Mouse (Mus musculus): Measurements from ENCODE around the gene Ehd1. TPM values are rescaled to one million over a fixed set of nuclear protein-coding genes. Genes with fewer than 3 reads are reported as not detected.

Gene Ehd1
- total RNA-seq, 1 experiment, result 162 TPM

DNA sequence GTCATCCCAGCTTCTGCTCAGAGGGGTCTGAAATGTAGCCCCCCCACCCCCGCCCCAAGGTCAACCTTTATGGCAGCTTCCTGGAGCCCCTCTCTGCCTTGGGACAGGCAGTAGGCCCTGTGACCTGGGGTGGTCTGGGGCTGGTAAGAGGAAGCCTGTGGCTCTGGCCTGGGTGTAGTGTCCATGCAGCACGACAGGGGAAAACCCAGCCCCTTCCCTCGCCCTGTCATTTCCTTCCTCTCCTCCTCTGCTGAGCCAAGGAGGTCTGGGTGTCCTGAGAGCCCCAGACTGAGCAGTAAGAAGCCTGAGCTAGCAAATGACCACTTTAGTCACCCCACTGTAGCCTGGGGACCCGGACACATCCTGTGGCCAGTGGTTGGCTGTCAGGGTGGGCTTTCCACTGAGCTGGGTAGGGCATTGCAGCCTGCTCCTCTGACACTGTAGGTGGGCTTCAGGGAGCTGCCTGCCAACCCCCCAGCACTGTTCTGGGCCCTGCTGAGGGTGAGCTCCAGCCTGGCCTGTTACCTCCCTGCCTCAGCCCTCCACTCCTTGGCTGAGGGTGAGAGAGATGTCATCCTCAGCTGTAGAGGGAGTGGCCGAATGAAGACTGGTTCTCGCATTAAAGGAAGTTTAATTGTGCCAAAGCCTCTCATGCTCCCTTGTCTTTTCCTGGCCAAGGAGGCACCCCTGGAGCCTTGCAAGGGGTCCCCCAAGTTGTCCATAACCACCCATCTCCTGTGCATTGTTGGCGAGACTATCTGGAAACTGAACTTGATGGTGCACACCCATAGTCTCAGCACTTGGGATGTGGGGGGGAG lies 23.1 kb downstream of the Ehd1 start:
- in situ Hi-C loops (cut with MboI; ENCODE audit: low sequenced_read_pairs in 2 of 2, unreplicated experiment in 2 of 2), result no loop called here
- Histone ChIP-seq H3K9me3 (ENCODE audit: control insufficient read depth, insufficient read depth, low read depth, low read length) (no peaks in the 10 kb centered on the region), H3K36me3 (ENCODE audit: control insufficient read depth, insufficient read depth, low read length, poor library complexity, severe bottlenecking) (peaks cover 30% of the 10 kb centered on the region), H3K4me1 (ENCODE audit: control insufficient read depth in 2 of 2, insufficient read depth in 2 of 2, low read length in 2 of 2, poor library complexity in 1 of 2) (peaks cover 14 to 35% of the 10 kb centered on the region in 2 experiments), H3K27ac (ENCODE audit: insufficient read depth, low read depth, low read length, poor library complexity, severe bottlenecking) (no peak overlapping the region), H3K9ac (ENCODE audit: insufficient read depth, low read depth, low read length, poor library complexity, severe bottlenecking) (no peak overlapping the region), H3K4me3 (ENCODE audit: insufficient read depth in 1 of 2, low read depth in 1 of 2, low read length in 2 of 2, poor library complexity in 1 of 2, severe bottlenecking in 1 of 2) (no peak overlapping the region)
- no peak for TF ChIP-seq CHD2 (IDR thresholded peaks at IDR 0.05; ENCODE audit: low read depth, low read length)
- no peak for TF ChIP-seq ZNF384 (IDR thresholded peaks at IDR 0.05; ENCODE audit: low read depth, low read length)
- TF ChIP-seq HCFC1 (IDR thresholded peaks at IDR 0.05; ENCODE audit: borderline replicate concordance, insufficient read depth, low read length), result no peak
- TF ChIP-seq MAFK (IDR thresholded peaks at IDR 0.05; ENCODE audit: insufficient read depth, low read depth, low read length), result no peak
- no peak for TF ChIP-seq ZC3H11A (IDR thresholded peaks at IDR 0.05; ENCODE audit: borderline replicate concordance, low read depth, low read length)
- DNase-seq (ENCODE audit: low read depth, low spot score), result no peak

- no peak for DNase-seq (ENCODE audit: low read depth, low spot score)
- Histone ChIP-seq H3K27ac (ENCODE audit: insufficient read depth, low read depth, low read length, poor library complexity, severe bottlenecking) (no peak overlapping the region), H3K4me3 (ENCODE audit: insufficient read depth in 1 of 2, low read depth in 1 of 2, low read length in 2 of 2, poor library complexity in 1 of 2, severe bottlenecking in 1 of 2) (no peak overlapping the region), H3K9ac (ENCODE audit: insufficient read depth, low read depth, low read length, poor library complexity, severe bottlenecking) (no peak overlapping the region), H3K9me3 (ENCODE audit: control insufficient read depth, insufficient read depth, low read depth, low read length) (no peaks in the 10 kb centered on the region), H3K36me3 (ENCODE audit: control insufficient read depth, insufficient read depth, low read length, poor library complexity, severe bottlenecking) (peaks cover 23% of the 10 kb centered on the region), H3K4me1 (ENCODE audit: control insufficient read depth in 2 of 2, insufficient read depth in 2 of 2, low read length in 2 of 2, poor library complexity in 1 of 2) (peaks cover 14 to 35% of the 10 kb centered on the region in 2 experiments)
- in situ Hi-C loops (cut with MboI; ENCODE audit: low sequenced_read_pairs in 2 of 2, unreplicated experiment in 2 of 2), result no loop called here
- TF ChIP-seq CHD2 (IDR thresholded peaks at IDR 0.05; ENCODE audit: low read depth, low read length), result no peak
- TF ChIP-seq HCFC1 (IDR thresholded peaks at IDR 0.05; ENCODE audit: borderline replicate concordance, insufficient read depth, low read length), result no peak
- TF ChIP-seq ZC3H11A (IDR thresholded peaks at IDR 0.05; ENCODE audit: borderline replicate concordance, low read depth, low read length), result no peak
- no peak for TF ChIP-seq ZNF384 (IDR thresholded peaks at IDR 0.05; ENCODE audit: low read depth, low read length)
- TF ChIP-seq MAFK (IDR thresholded peaks at IDR 0.05; ENCODE audit: insufficient read depth, low read depth, low read length), result no peak
These were observed 23.9 kb downstream of the Ehd1 start for GRCm38 (mm10) chr19:6300402-6300841.

DNA sequence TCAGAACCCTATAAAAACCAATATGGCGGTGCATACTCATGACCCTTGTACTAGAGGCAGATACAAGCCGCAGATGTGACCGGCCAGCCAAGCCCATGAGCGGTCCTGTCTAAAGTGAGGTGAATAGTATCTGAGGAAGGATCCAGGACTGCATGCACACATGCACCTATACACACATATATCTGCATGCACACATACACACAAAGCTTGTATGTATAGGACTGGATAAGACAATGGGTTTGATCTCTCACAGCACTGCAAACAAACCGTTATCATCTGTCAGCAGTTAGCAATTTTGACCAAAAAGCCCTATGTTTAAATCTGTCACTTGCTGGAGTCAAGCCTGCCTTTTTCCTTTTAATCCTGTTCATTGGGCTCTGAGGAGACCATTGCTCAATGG lies 25.6 kb downstream of the Ehd1 start:
- no peak for DNase-seq (ENCODE audit: low read depth, low spot score)
- Histone ChIP-seq H3K9me3 (ENCODE audit: control insufficient read depth, insufficient read depth, low read depth, low read length) (no peaks in the 10 kb centered on the region), H3K4me3 (ENCODE audit: insufficient read depth in 1 of 2, low read depth in 1 of 2, low read length in 2 of 2, poor library complexity in 1 of 2, severe bottlenecking in 1 of 2) (no peak overlapping the region), H3K9ac (ENCODE audit: insufficient read depth, low read depth, low read length, poor library complexity, severe bottlenecking) (no peak overlapping the region), H3K36me3 (ENCODE audit: control insufficient read depth, insufficient read depth, low read length, poor library complexity, severe bottlenecking) (peaks cover 17% of the 10 kb centered on the region), H3K4me1 (ENCODE audit: control insufficient read depth in 2 of 2, insufficient read depth in 2 of 2, low read length in 2 of 2, poor library complexity in 1 of 2) (peaks cover 14 to 36% of the 10 kb centered on the region in 2 experiments), H3K27ac (ENCODE audit: insufficient read depth, low read depth, low read length, poor library complexity, severe bottlenecking) (no peak overlapping the region)
- in situ Hi-C loops (cut with MboI; ENCODE audit: low sequenced_read_pairs in 2 of 2, unreplicated experiment in 2 of 2), result no loop called here
- TF ChIP-seq HCFC1 (IDR thresholded peaks at IDR 0.05; ENCODE audit: borderline replicate concordance, insufficient read depth, low read length) (no peak), ZC3H11A (IDR thresholded peaks at IDR 0.05; ENCODE audit: borderline replicate concordance, low read depth, low read length) (no peak), ZNF384 (IDR thresholded peaks at IDR 0.05; ENCODE audit: low read depth, low read length) (no peak), CHD2 (IDR thresholded peaks at IDR 0.05; ENCODE audit: low read depth, low read length) (no peak), MAFK (IDR thresholded peaks at IDR 0.05; ENCODE audit: insufficient read depth, low read depth, low read length) (no peak)

DNA sequence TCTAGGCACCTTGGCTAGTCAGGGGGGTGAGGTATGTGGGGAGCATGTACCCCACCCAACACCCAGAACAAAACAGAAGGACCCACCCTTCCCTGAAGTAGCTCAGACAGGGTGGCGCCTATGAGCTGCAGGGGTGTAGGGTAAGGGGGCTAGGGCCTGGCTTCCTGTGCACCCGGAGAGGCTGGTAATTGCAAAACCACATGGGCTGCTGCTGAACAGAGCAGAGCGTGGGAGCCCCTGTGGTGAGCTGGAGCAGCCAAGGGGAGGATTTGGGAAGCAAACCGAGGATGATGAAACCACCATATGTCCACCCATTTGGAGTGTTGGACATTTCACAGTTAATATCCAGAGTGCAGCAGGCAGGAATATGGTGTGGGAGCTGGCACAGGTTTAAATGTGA lies 26.0 kb downstream of the Ehd1 start:
- Histone ChIP-seq H3K36me3 (ENCODE audit: control insufficient read depth, insufficient read depth, low read length, poor library complexity, severe bottlenecking) (peaks cover 14% of the 10 kb centered on the region), H3K9ac (ENCODE audit: insufficient read depth, low read depth, low read length, poor library complexity, severe bottlenecking) (peak overlapping the region; percentile 19), H3K27ac (ENCODE audit: insufficient read depth, low read depth, low read length, poor library complexity, severe bottlenecking) (peak overlapping the region; percentile 41), H3K4me1 (ENCODE audit: control insufficient read depth in 2 of 2, insufficient read depth in 2 of 2, low read length in 2 of 2, poor library complexity in 1 of 2) (peaks cover 14 to 37% of the 10 kb centered on the region in 2 experiments), H3K9me3 (ENCODE audit: control insufficient read depth, insufficient read depth, low read depth, low read length) (no peaks in the 10 kb centered on the region), H3K4me3 (ENCODE audit: insufficient read depth in 1 of 2, low read depth in 1 of 2, low read length in 2 of 2, poor library complexity in 1 of 2, severe bottlenecking in 1 of 2) (no peak overlapping the region)
- no peak for DNase-seq (ENCODE audit: low read depth, low spot score)
- TF ChIP-seq MAFK (IDR thresholded peaks at IDR 0.05; ENCODE audit: insufficient read depth, low read depth, low read length) (no peak), CHD2 (IDR thresholded peaks at IDR 0.05; ENCODE audit: low read depth, low read length) (no peak), ZNF384 (IDR thresholded peaks at IDR 0.05; ENCODE audit: low read depth, low read length) (no peak), ZC3H11A (IDR thresholded peaks at IDR 0.05; ENCODE audit: borderline replicate concordance, low read depth, low read length) (no peak), HCFC1 (IDR thresholded peaks at IDR 0.05; ENCODE audit: borderline replicate concordance, insufficient read depth, low read length) (no peak)
- in situ Hi-C loops (cut with MboI; ENCODE audit: low sequenced_read_pairs in 2 of 2, unreplicated experiment in 2 of 2), result no loop called here
